ENCODE assay signal across 22 mouse cellular contexts in genomic region chr2:129185611-129186290, GRCm38 (mm10). TPM values are rescaled to one million over a fixed set of nuclear protein-coding genes. Genes with fewer than 3 reads are reported as not detected.
DNase-seq lines count a peak whose midpoint lies in the region; ATAC-seq and TF ChIP-seq lines count a peak whose summit lies in the region.
"Had no signal": no experiment of that assay in that cellular context is flagged by ENCODE, and none has a peak within 500 bp of the region (broad histone marks: within the 10 kb centered on the region; RNA-seq: fewer than 3 reads in every experiment).

No protein-coding gene starts in this region.

- no peak overlapping the region for H3K27ac ChIP-seq in liver, embryonic 14.5 days
- no peak overlapping the region for H3K27ac ChIP-seq in liver, embryonic 12.5 days
- H3K27ac ChIP-seq: embryonic facial prominence, embryonic 15.5 days; heart, embryonic 10.5 days; hindbrain, embryonic 15.5 days; limb, embryonic 15.5 days; midbrain, embryonic 10.5 days had no signal

- H3K9ac ChIP-seq in liver, embryonic 14.5 days (replicated peaks) = no peak overlapping the region
- H3K9ac ChIP-seq in liver, embryonic 12.5 days = no peak overlapping the region
- H3K9ac ChIP-seq: embryonic facial prominence, embryonic 15.5 days; hindbrain, embryonic 15.5 days; limb, embryonic 15.5 days had no signal

- no peaks in the 10 kb centered on the region for H3K9me3 ChIP-seq in liver, embryonic 14.5 days (ENCODE audit: control insufficient read depth, low read length)
- H3K9me3 ChIP-seq in liver, embryonic 12.5 days (replicated peaks) = no peaks in the 10 kb centered on the region; the same call in 1 of the 2 replicates
- H3K9me3 ChIP-seq: embryonic facial prominence, embryonic 15.5 days; heart, embryonic 10.5 days; hindbrain, embryonic 15.5 days; limb, embryonic 15.5 days; midbrain, embryonic 10.5 days had no signal

- peaks cover 0 to 14% of the 10 kb centered on the region in 2 experiments; a peak in 2 of 4 replicates for H3K4me1 ChIP-seq in liver, embryonic 14.5 days (replicated peaks; ENCODE audit: control insufficient read depth in 2 of 2, insufficient read depth in 2 of 2, low read length in 1 of 2)
- H3K4me1 ChIP-seq in liver, embryonic 12.5 days = peaks cover 38% of the 10 kb centered on the region
- H3K4me1 ChIP-seq: hindbrain, embryonic 15.5 days; midbrain, embryonic 10.5 days had no signal

- H3K4me2 ChIP-seq in liver, embryonic 14.5 days (ENCODE audit: low read depth) = no peak overlapping the region
- no peak overlapping the region for H3K4me2 ChIP-seq in liver, embryonic 12.5 days
- H3K4me2 ChIP-seq in myocyte (ENCODE audit: low read depth) = peak overlapping the region; percentile 52
- H3K4me2 ChIP-seq: embryonic facial prominence, embryonic 15.5 days; hindbrain, embryonic 15.5 days; limb, embryonic 15.5 days had no signal

- H3K27me3 ChIP-seq in liver, embryonic 14.5 days (ENCODE audit: control insufficient read depth, insufficient read depth, low read length) = no peaks in the 10 kb centered on the region
- 0 out of 2 replicates have a peak, but pooled peaks cover 5% of the 10 kb centered on the region for H3K27me3 ChIP-seq in liver, embryonic 12.5 days (replicated peaks)
- H3K27me3 ChIP-seq in myocyte (ENCODE audit: control insufficient read depth, insufficient read depth, insufficient read length) = no peaks in the 10 kb centered on the region
- H3K27me3 ChIP-seq: embryonic facial prominence, embryonic 15.5 days; hindbrain, embryonic 15.5 days; limb, embryonic 15.5 days had no signal

- TF ChIP-seq EP300 in liver, embryonic 14.5 days (IDR thresholded peaks at IDR 0.05; ENCODE audit: low read depth) = no peak

- TF ChIP-seq POLR2A in myocyte (IDR thresholded peaks at IDR 0.05; ENCODE audit: insufficient read length, low read depth) = no peak

- TF ChIP-seq CTCF in liver, embryonic 14.5 days (IDR thresholded peaks at IDR 0.05; ENCODE audit: low read depth) = no peak

- H3K4me3 ChIP-seq in liver, embryonic 14.5 days (ENCODE audit: insufficient read depth in 1 of 2, low read depth in 2 of 2, low read length in 2 of 2) = no peak overlapping the region
- no peak overlapping the region for H3K4me3 ChIP-seq in liver, embryonic 12.5 days
- H3K4me3 ChIP-seq in myocyte = no peak overlapping the region
- H3K4me3 ChIP-seq: embryonic facial prominence, embryonic 15.5 days; heart, embryonic 10.5 days; hindbrain, embryonic 15.5 days; limb, embryonic 15.5 days; midbrain, embryonic 10.5 days had no signal

- no peaks in the 10 kb centered on the region for H3K79me2 ChIP-seq in myocyte (ENCODE audit: control insufficient read depth, insufficient read depth)

- intact Hi-C loops in left cerebral cortex, postnatal 4 days (cut with DNase I) = no loop called here

- H3K36me3 ChIP-seq in liver, embryonic 14.5 days (replicated peaks; ENCODE audit: control insufficient read depth, insufficient read depth, low read depth) = no peaks in the 10 kb centered on the region
- H3K36me3 ChIP-seq in liver, embryonic 12.5 days = no peaks in the 10 kb centered on the region
- no peaks in the 10 kb centered on the region for H3K36me3 ChIP-seq in myocyte (ENCODE audit: control insufficient read depth, insufficient read depth)
- H3K36me3 ChIP-seq: embryonic facial prominence, embryonic 15.5 days; G1E; heart, embryonic 10.5 days; hindbrain, embryonic 15.5 days; limb, embryonic 15.5 days; midbrain, embryonic 10.5 days had no signal

- H3ac ChIP-seq in myocyte (ENCODE audit: control insufficient read depth, insufficient read length) = no peak overlapping the region

- 57% methylated on average over 10 of the region's 10 CpGs for WGBS in liver, embryonic 14.5 days (ENCODE audit: insufficient replicate concordance)
- 66% methylated on average over 10 of the region's 10 CpGs for WGBS in liver, embryonic 12.5 days (ENCODE audit: insufficient replicate concordance)

- ATAC-seq in liver, embryonic 14.5 days (ENCODE audit: insufficient read depth) = peak; percentile 9; the same call in 1 of the 2 replicates
- ATAC-seq in liver, embryonic 12.5 days = no peak
- ATAC-seq in granulocyte monocyte progenitor cell, adult 5-6 weeks (replicated peaks; ENCODE audit: poor library complexity, severe bottlenecking) = peak; percentile 18

- no peak for DNase-seq in liver, embryonic 14.5 days (ENCODE audit: low read depth in 3 of 3, low spot score in 3 of 3)
- peak; percentile 27 for DNase-seq in T-cell, adult 2 months (ENCODE audit: low spot score)
- DNase-seq in embryo, embryonic 10.5 days (ENCODE audit: low spot score) = no peak
- DNase-seq in right cerebral cortex, postnatal 36 days (ENCODE audit: low spot score in 2 of 2) = no peak
- no peak for DNase-seq in left cerebral cortex, postnatal 4 days
- DNase-seq: adrenal gland, adult 8-10 months; cerebellum, adult 18-20 months; cerebellum, postnatal 36 days; gastrocnemius, postnatal 14 days; kidney, adult 18-20 months; kidney, postnatal 10 days; retina, postnatal 1 day; thymus, adult 18-20 months had no signal

TF ChIP-seq in myocyte, 11 proteins besides CTCF, POLR2A, EP300 and RAD21:
- TF ChIP-seq TCF3 (IDR thresholded peaks at IDR 0.05; ENCODE audit: insufficient read length, low read depth) (no peak), E2F4 (IDR thresholded peaks at IDR 0.05; ENCODE audit: insufficient read depth) (no peak), TCF12 (IDR thresholded peaks at IDR 0.05; ENCODE audit: insufficient read depth, poor library complexity, severe bottlenecking) (no peak), MAX (IDR thresholded peaks at IDR 0.05; ENCODE audit: low read depth) (no peak), REST (IDR thresholded peaks at IDR 0.05; ENCODE audit: insufficient read depth, insufficient read length) (no peak), CEBPB (IDR thresholded peaks at IDR 0.05; ENCODE audit: insufficient read depth, poor library complexity, severe bottlenecking) (no peak), USF1 (IDR thresholded peaks at IDR 0.05; ENCODE audit: low read depth) (no peak), SRF (IDR thresholded peaks at IDR 0.05; ENCODE audit: control insufficient read depth, insufficient read length, low read depth) (no peak), POLR2AphosphoS2 (IDR thresholded peaks at IDR 0.05; ENCODE audit: insufficient read length, low read depth) (no peak), MYOG (IDR thresholded peaks at IDR 0.05; ENCODE audit: control insufficient read depth in 1 of 3, insufficient read depth in 1 of 3, insufficient read length in 2 of 3, low read depth in 2 of 3) (no peak), MYOD1 (IDR thresholded peaks at IDR 0.05; ENCODE audit: control insufficient read depth in 1 of 3, insufficient read length in 2 of 3, low read depth in 2 of 3) (no peak)

RNA-seq across cellular contexts. Expression of gene Slc20a1, which starts 12.8 kb away (rescaled TPM):
- 37.7 and 50.7 TPM in 2 replicates for polyA plus RNA-seq in liver, embryonic 14.5 days (2012; rRNA removed)
- polyA plus RNA-seq in liver, embryonic 14.5 days (2014; fragmentation: Nextera tagmentation; extraction: Ambion mirVana) = 42.7 and 49.2 TPM in 2 replicates
- polyA plus RNA-seq in liver, embryonic 12.5 days (2016; fragmentation: Nextera tagmentation; extraction: Ambion mirVana) = 76.2 and 78.4 TPM in 2 replicates
- total RNA-seq in granulocyte monocyte progenitor cell, adult 5-6 weeks (2014; fragmentation: Nextera tagmentation) = 34.8 and 35.3 TPM in 2 replicates
- total RNA-seq in granulocyte monocyte progenitor cell, adult 5-6 weeks (2017) = 71.3 and 85.3 TPM in 2 replicates
- 41.7 TPM for polyA plus RNA-seq in myocyte (2012; fragmentation: generic; extraction: Trizol)
- 100 to 1,000 TPM; 109 to 111 TPM for total RNA-seq in left cerebral cortex, postnatal 4 days (2021)

RNA-seq across cellular contexts. Expression of gene Chchd5, which starts 56.3 kb away (rescaled TPM):
- polyA plus RNA-seq in liver, embryonic 14.5 days (2012; rRNA removed) = 9.2 and 12.8 TPM in 2 replicates
- polyA plus RNA-seq in liver, embryonic 14.5 days (2014; fragmentation: Nextera tagmentation; extraction: Ambion mirVana) = 9.1 and 11.6 TPM in 2 replicates
- 12.3 and 13.6 TPM in 2 replicates for polyA plus RNA-seq in liver, embryonic 12.5 days (2016; fragmentation: Nextera tagmentation; extraction: Ambion mirVana)
- total RNA-seq in granulocyte monocyte progenitor cell, adult 5-6 weeks (2014; fragmentation: Nextera tagmentation) = 18.4 and 18.6 TPM in 2 replicates
- total RNA-seq in granulocyte monocyte progenitor cell, adult 5-6 weeks (2017) = 17.4 and 22.2 TPM in 2 replicates
- polyA plus RNA-seq in myocyte (2012; fragmentation: generic; extraction: Trizol) = 36.8 TPM
- total RNA-seq in left cerebral cortex, postnatal 4 days (2021) = 10 to 100 TPM; 10.2 to 12.0 TPM
